Comparison of ENCODE assay signal across 18 mouse cellular contexts in the genomic region with DNA sequence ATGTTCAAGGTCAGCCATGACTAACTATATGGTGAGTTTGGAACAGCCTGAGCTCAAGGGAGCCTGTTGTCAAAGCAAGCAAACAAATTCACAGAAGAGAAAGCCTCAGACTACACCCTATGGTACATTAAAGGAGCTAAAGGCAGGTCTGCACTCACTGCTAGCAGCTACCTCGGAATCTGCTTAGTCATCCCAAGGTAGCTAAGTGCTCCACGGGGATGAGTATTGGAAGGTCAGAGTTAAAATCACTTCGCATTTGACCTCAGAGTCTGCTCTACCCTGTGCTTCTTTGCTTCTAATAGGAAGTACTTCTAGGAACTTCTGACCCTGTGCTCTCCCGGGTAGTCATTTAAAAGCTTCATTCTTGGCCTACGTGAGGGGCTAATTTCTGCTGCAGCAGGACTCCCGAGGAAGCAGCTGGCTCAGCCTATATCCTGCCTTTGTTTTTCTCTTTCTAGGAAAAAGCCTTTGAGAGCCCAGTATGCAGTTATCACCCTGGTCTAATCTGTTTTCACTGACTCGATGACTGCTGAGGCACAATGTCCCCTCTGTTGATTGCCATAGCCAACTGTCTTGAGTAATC.
DNase-seq lines count a peak whose midpoint lies in the region; ATAC-seq and TF ChIP-seq lines count a peak whose summit lies in the region.
"Had no signal": no experiment of that assay in that cellular context is flagged by ENCODE, and none has a peak within 500 bp of the region (broad histone marks: within the 10 kb centered on the region; RNA-seq: fewer than 3 reads in every experiment).

No protein-coding gene starts in this region.

- no peaks in the 10 kb centered on the region for H3K36me3 ChIP-seq in heart, embryonic 11.5 days (ENCODE audit: control insufficient read depth, insufficient read depth, low read length)
- H3K36me3 ChIP-seq in kidney, postnatal 0 days (ENCODE audit: insufficient read depth, low read length), result no peaks in the 10 kb centered on the region
- no peaks in the 10 kb centered on the region for H3K36me3 ChIP-seq in ES-Bruce4 (ENCODE audit: control insufficient read depth, insufficient read depth, low read length, poor library complexity, severe bottlenecking)
- H3K36me3 ChIP-seq in heart, embryonic 15.5 days, result no peaks in the 10 kb centered on the region
- no peaks in the 10 kb centered on the region for H3K36me3 ChIP-seq in liver, embryonic 12.5 days
- H3K36me3 ChIP-seq: hindbrain, embryonic 10.5 days; liver, embryonic 15.5 days had no signal

- H3K27me3 ChIP-seq in heart, embryonic 11.5 days (ENCODE audit: control insufficient read depth, insufficient read depth, low read length), result no peaks in the 10 kb centered on the region
- no peaks in the 10 kb centered on the region for H3K27me3 ChIP-seq in kidney, postnatal 0 days (ENCODE audit: insufficient read depth, low read length)
- H3K27me3 ChIP-seq in ES-Bruce4 (ENCODE audit: control insufficient read depth, insufficient read depth, low read length, poor library complexity, severe bottlenecking), result no peaks in the 10 kb centered on the region
- H3K27me3 ChIP-seq in heart, embryonic 15.5 days, result no peaks in the 10 kb centered on the region
- H3K27me3 ChIP-seq in liver, embryonic 12.5 days (replicated peaks), result no peaks in the 10 kb centered on the region
- H3K27me3 ChIP-seq: forebrain, embryonic 13.5 days; liver, embryonic 15.5 days had no signal

- TF ChIP-seq CTCF in kidney, postnatal 0 days (IDR thresholded peaks at IDR 0.05; ENCODE audit: low read depth), result no peak
- TF ChIP-seq CTCF in ES-Bruce4 (IDR thresholded peaks at IDR 0.05; ENCODE audit: low read depth, low read length), result no peak

- H3K9me3 ChIP-seq in heart, embryonic 11.5 days (replicated peaks; ENCODE audit: control insufficient read depth, low read length), result no peaks in the 10 kb centered on the region
- no peaks in the 10 kb centered on the region for H3K9me3 ChIP-seq in kidney, postnatal 0 days (replicated peaks; ENCODE audit: low read length)
- no peaks in the 10 kb centered on the region for H3K9me3 ChIP-seq in ES-Bruce4 (replicated peaks; ENCODE audit: control insufficient read depth, insufficient read depth, low read length, poor library complexity, severe bottlenecking)
- H3K9me3 ChIP-seq in heart, embryonic 15.5 days (replicated peaks), result no peaks in the 10 kb centered on the region
- H3K9me3 ChIP-seq in liver, embryonic 12.5 days (replicated peaks), result no peaks in the 10 kb centered on the region
- H3K9me3 ChIP-seq: forebrain, embryonic 13.5 days; hindbrain, embryonic 10.5 days; liver, embryonic 15.5 days had no signal

- peaks cover 7% of the 10 kb centered on the region for H3K4me1 ChIP-seq in heart, embryonic 11.5 days (ENCODE audit: control insufficient read depth, insufficient read depth, low read length)
- H3K4me1 ChIP-seq in kidney, postnatal 0 days (replicated peaks; ENCODE audit: insufficient read depth, low read length), result peaks cover 6% of the 10 kb centered on the region; the same call in 1 of the 2 replicates
- no peaks in the 10 kb centered on the region for H3K4me1 ChIP-seq in ES-Bruce4 (ENCODE audit: control insufficient read depth, insufficient read depth, low read length)
- H3K4me1 ChIP-seq in heart, embryonic 15.5 days (replicated peaks), result peaks cover 23% of the 10 kb centered on the region
- no peaks in the 10 kb centered on the region for H3K4me1 ChIP-seq in liver, embryonic 12.5 days
- H3K4me1 ChIP-seq: forebrain, embryonic 13.5 days; hindbrain, embryonic 10.5 days; liver, embryonic 15.5 days had no signal

- peak; percentile 96 for DNase-seq in heart, adult 11 months
- DNase-seq in kidney, postnatal 0 days (ENCODE audit: low spot score), result peak; percentile 72
- DNase-seq in kidney, postnatal 25 days, result no peak
- DNase-seq in layer of hippocampus, postnatal 25 days (ENCODE audit: extremely low spot score in 1 of 2, low spot score in 1 of 2), result no peak
- DNase-seq: cerebellum, adult 9-10 months; gastrocnemius, postnatal 36 days; kidney, adult 8-10 months; right cerebral cortex, adult 18-20 months; spleen, adult 18-20 months; thymus, adult 2 months had no signal

- no peak overlapping the region for H3K27ac ChIP-seq in heart, embryonic 11.5 days (ENCODE audit: low read depth, low read length)
- H3K27ac ChIP-seq in kidney, postnatal 0 days, result no peak overlapping the region
- peak overlapping the region; percentile 65 for H3K27ac ChIP-seq in ES-Bruce4 (ENCODE audit: insufficient read depth, low read length)
- H3K27ac ChIP-seq in heart, embryonic 15.5 days, result no peak overlapping the region
- no peak overlapping the region for H3K27ac ChIP-seq in liver, embryonic 12.5 days
- H3K27ac ChIP-seq: forebrain, embryonic 13.5 days; hindbrain, embryonic 10.5 days; left cerebral cortex, adult 2 months; liver, embryonic 15.5 days had no signal

- no peak overlapping the region for H3K9ac ChIP-seq in heart, embryonic 11.5 days (ENCODE audit: low read depth, low read length)
- no peak overlapping the region for H3K9ac ChIP-seq in kidney, postnatal 0 days (ENCODE audit: low read depth, low read length)
- no peak overlapping the region for H3K9ac ChIP-seq in ES-Bruce4 (ENCODE audit: low read depth, poor library complexity, severe bottlenecking)
- no peak overlapping the region for H3K9ac ChIP-seq in heart, embryonic 15.5 days
- no peak overlapping the region for H3K9ac ChIP-seq in liver, embryonic 12.5 days
- H3K9ac ChIP-seq: forebrain, embryonic 13.5 days; liver, embryonic 15.5 days had no signal

- TF ChIP-seq POLR2A in ES-Bruce4 (IDR thresholded peaks at IDR 0.05; ENCODE audit: insufficient read depth, low read length), result no peak

- H3K4me3 ChIP-seq in heart, embryonic 11.5 days (ENCODE audit: low read depth, low read length), result no peak overlapping the region
- no peak overlapping the region for H3K4me3 ChIP-seq in kidney, postnatal 0 days (replicated peaks; ENCODE audit: low read depth, low read length)
- no peak overlapping the region for H3K4me3 ChIP-seq in ES-Bruce4 (ENCODE audit: low read depth, low read length)
- no peak overlapping the region for H3K4me3 ChIP-seq in heart, embryonic 15.5 days
- no peak overlapping the region for H3K4me3 ChIP-seq in liver, embryonic 12.5 days
- H3K4me3 ChIP-seq: forebrain, embryonic 13.5 days; hindbrain, embryonic 10.5 days; left cerebral cortex, adult 2 months; liver, embryonic 15.5 days had no signal

- peak; percentile 50; the same call in 1 of the 2 replicates for TF ChIP-seq EP300 in ES-Bruce4 (IDR thresholded peaks at IDR 0.05; ENCODE audit: insufficient read depth, low read depth, low read length)

- H3K4me2 ChIP-seq in heart, embryonic 11.5 days, result no peak overlapping the region
- H3K4me2 ChIP-seq in kidney, postnatal 0 days (ENCODE audit: low read length), result no peak overlapping the region
- H3K4me2 ChIP-seq in heart, embryonic 15.5 days, result no peak overlapping the region
- H3K4me2 ChIP-seq in liver, embryonic 12.5 days, result no peak overlapping the region
- H3K4me2 ChIP-seq: forebrain, embryonic 13.5 days; liver, embryonic 15.5 days had no signal

- no peak for ATAC-seq in heart, embryonic 11.5 days (replicated peaks; ENCODE audit: insufficient number of reproducible peaks, low FRiP score, low TSS enrichment)
- no peak for ATAC-seq in kidney, postnatal 0 days (replicated peaks; ENCODE audit: low FRiP score, low read depth)
- peak; percentile 67; the same call in 1 of the 2 replicates for ATAC-seq in heart, embryonic 15.5 days (replicated peaks; ENCODE audit: insufficient number of reproducible peaks, insufficient read depth, low FRiP score, low read depth)
- ATAC-seq in liver, embryonic 12.5 days, result no peak
- ATAC-seq: forebrain, embryonic 13.5 days had no signal

- 21% methylated on average over 7 of the region's 7 CpGs for WGBS in heart, embryonic 11.5 days (ENCODE audit: insufficient replicate concordance)
- WGBS in kidney, postnatal 0 days, result 47% methylated on average over 7 of the region's 7 CpGs
- WGBS in heart, embryonic 15.5 days, result 34% methylated on average over 7 of the region's 7 CpGs
- WGBS in liver, embryonic 12.5 days (ENCODE audit: insufficient replicate concordance), result 24% methylated on average over 7 of the region's 7 CpGs

Comparison
In these comparisons a context has a peak if more than half of its experiments do, and no peak if none do; other contexts are left out.
1. DNase-seq: peak in heart, adult 11 months (single experiment) and kidney, postnatal 0 days (single experiment); none in kidney, postnatal 25 days (0 of 2) and layer of hippocampus, postnatal 25 days (0 of 2).